Mouse (Mus musculus) embryo, embryonic 10.5 days (tissue): ENCODE measurements at regions not wholly inside any gene's neighbourhood (a gene's known extent, or its start where the extent isn't known, plus 50 kb on each side); places are given as distances from the start of the nearest gene placed in this dataset.

ENCODE experiments used
- DNase-seq: peaks from one replicate; pipeline ENCODE4 v3.0.0-alpha.2; 2015; ENCODE audit warnings: low spot score

GRCm38 (mm10) chr15:90021746-90022312 lies 180.2 kb upstream of the Syt10 start:
- peak; percentile 5 for DNase-seq

DNA sequence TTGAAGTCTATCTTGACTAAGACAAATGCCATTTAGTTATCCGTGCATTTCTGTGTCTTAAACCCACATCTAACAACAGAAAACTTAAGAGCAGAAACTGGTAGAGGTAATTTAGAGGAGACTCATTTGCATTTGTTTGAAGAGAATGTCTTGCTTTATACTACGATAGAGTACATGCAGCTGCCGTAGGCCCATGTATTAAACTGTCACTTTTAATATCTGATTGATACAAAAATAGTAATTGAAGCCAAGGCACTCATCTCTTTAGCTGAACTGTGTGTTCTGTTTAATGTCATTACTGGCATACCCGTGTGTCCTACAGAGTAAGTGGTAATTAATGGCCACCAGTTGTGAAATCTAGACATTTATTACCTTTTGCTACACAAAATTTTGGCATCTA lies 181.5 kb upstream of the Syt10 start:
- DNase-seq: no peak

DNA sequence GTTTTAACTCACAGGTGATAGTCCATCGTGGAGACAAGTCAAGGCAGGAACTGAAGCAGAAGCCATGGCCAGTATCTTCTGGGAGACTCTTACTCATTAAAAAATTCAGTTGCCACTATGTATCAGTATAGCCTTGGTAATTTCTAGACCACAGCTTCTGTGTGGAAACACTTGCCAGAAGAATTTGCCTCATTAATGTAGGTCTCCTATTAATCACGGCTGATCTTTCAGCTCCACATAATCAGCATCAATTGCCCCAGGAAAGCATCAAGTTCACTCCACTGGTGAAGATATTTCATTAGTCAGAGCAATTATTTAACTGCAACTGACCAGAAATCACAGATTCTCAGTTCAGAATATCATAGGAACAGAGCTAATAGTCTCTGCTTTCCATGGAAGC lies 189.8 kb upstream of the Alg10b start:
- no peak for DNase-seq

- no peak for DNase-seq
These were observed 178.4 kb upstream of the Alg10b start for GRCm38 (mm10) chr15:90045683-90046082.

DNA sequence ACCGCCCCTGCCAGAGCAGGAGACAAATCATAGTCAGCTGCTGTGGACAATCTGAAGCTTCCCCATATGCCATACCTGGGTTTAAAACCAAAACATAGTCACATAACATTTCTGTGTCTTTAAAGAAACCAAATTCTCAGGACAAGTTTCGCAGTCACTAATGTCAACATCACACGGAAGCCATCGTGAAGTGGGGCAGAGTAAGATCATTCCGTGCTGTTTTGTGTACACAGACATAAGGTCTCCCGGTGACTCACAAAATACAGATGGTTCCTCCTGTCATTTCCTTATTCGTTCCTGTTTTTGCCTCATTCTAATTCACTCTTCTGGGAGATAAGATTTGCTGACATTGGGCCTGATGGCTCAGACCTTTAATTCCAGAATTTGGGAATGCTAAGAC lies 162.1 kb upstream of the Alg10b start:
- DNase-seq: no peak

DNA sequence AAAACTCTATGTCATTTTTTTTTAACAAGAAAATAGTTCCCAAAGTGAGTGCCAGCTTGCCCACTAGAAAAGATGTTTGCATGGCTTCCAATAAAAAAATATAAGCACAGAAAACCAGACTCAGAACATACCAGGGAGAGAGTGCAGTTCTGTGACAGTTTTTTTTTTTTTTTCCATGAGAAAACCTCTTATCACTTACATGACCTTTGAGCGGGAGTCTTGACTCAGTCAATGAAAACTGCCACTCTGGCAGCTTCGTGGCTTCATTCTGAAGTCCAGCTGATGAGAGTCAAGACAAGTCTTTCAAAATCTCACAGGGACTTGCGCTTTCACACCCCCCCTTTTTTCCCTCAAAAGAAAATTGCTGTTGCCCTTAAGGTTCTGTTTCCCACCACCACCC lies 158.3 kb upstream of the Alg10b start:
- DNase-seq: no peak

GRCm38 (mm10) chr15:90072078-90072477 lies 152.0 kb upstream of the Alg10b start:
- no peak for DNase-seq

- DNase-seq: peak; percentile 58
These were observed 141.7 kb upstream of the Alg10b start for GRCm38 (mm10) chr15:90082175-90082951.

DNA sequence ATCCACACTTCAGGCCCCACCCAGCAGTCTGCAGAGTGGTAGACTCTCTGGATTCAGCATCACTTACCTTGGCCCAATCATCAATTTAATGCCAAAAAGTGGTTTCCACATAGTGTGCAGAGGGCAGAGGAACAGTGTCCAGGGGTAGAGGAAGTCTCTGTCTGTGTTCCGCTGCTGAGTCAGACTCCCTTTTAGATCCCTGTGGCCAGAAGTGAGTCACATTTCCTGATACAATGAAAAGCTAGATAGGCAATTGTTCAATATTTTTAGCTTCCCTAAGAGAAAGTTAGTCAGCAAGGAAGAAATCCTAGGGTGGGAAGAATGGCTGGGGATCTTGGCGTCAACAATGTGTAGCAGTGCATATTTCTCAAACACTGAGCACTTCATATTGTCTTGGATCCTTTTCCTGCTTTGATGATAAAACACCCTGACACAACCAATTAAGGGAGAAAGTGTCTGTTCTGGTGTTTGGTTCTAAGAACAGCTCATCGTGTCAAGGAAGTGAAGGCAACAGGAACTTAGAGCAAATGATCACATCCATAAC lies 114.6 kb upstream of the Alg10b start:
- no peak for DNase-seq

- no peak for DNase-seq
These were observed 110.5 kb upstream of the Alg10b start for GRCm38 (mm10) chr15:90113611-90114010.

GRCm38 (mm10) chr15:90119747-90120146 lies 104.4 kb upstream of the Alg10b start:
- no peak for DNase-seq

GRCm38 (mm10) chr15:90123999-90124398 lies 100.1 kb upstream of the Alg10b start:
- DNase-seq: no peak

GRCm38 (mm10) chr15:90125146-90125545 lies 99.0 kb upstream of the Alg10b start:
- DNase-seq: no peak

DNA sequence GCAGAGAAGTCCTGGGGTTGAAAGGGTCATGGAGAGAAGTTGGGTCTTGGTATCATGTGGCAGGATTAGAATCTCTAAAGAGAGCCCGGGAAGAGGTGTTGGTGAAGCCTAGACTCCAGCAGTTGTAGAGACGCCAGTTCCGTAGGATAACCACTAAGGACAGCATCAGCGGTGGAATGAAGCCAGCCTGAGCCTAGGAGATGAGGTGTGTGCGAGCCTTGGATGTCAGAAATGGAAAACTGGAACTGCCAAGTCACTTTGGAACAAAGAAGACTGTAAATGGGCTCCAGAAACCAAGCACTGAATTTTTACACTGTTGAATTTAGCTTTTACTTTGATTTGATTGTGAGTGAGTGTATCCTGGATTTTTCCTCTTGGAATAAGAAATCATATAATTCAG lies 92.3 kb upstream of the Alg10b start:
- DNase-seq: no peak

GRCm38 (mm10) chr15:90140966-90141365 lies 83.1 kb upstream of the Alg10b start:
- DNase-seq: peak; percentile 14

GRCm38 (mm10) chr15:90148663-90149062 lies 75.4 kb upstream of the Alg10b start:
- DNase-seq: no peak

GRCm38 (mm10) chr15:90153821-90154560 lies 70.1 kb upstream of the Alg10b start:
- DNase-seq: peak; percentile 34
